Mouse (Mus musculus) retina, embryonic 14.5 days (tissue): Measurements from ENCODE around the gene Mrpl9.

Experiments
- DNase-seq: peaks from one replicate; pipeline ENCODE4 v3.0.0-alpha.2; 2015; ENCODE audit warnings: low spot score

The Mrpl9 gene

DNA sequence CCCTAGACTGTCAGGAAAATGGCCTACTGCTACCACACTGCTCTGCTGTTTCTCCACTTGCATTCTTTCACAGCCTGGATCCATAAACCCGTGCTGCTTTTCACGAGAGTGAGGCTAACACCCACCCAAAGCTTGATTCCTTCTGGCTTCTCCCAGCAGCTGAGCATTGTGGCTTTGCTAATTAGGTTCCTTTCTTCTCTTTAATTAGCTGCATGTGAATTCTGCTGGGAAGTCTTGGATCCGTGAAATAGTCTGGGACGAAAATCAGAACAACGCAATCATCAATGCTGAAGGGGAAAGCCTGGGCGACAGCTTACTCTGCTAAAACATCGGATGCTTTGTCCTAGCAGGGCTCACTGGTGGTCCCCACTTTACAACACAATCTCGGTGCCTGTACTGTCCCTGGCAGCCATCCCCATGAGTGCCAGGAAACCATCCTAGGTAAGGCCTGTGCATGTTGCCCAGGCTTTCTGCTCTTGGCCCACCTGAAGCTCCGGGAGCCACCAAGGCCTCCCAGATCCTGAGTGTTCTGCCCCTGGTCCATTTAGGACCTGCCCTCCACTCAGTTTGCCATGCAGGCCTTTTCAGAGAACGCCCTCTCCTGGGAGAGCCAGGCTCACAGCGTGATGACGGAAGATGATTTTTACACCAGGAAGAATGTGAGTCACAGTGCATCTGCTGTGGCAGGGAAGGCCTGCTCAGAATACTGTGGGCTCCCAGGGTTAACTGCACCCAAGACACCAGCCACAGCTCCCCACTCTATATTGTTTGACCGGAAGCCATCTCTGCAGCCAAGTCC is 22.7 kb downstream of the Mrpl9 start:
- DNase-seq = no peak

DNA sequence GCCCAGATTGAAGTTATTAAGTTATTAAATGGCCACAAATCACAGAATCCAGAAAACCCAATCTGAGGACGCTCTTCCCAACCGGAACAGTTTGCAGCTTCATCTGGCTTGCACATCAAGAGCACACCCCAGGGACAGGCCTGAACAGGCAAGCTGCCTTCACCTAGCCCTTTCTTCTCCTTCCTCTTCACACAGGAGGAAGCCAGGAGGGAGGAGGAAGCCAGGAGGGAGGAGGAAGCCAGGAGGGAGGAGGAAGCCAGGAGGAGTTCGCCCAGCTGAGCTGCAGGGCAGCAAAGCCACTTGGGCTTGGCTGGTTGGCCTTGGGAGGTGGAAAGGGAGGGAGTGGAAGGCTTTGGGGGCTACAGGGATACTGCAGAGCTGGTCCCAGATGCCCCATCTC is 25.8 kb downstream of the Mrpl9 start:
- DNase-seq = no peak

GRCm38 (mm10) chr3:94472447-94473114 is 29.5 kb downstream of the Mrpl9 start:
- peak; percentile 72 for DNase-seq

- no peak for DNase-seq
Observed at GRCm38 (mm10) chr3:94473115-94473505, 30.0 kb downstream of the Mrpl9 start.

- DNase-seq = no peak
Observed at GRCm38 (mm10) chr3:94473567-94474232, 30.6 kb downstream of the Mrpl9 start.

- no peak for DNase-seq
Observed at GRCm38 (mm10) chr3:94476301-94477035, 33.4 kb downstream of the Mrpl9 start.

- DNase-seq = no peak
Observed at GRCm38 (mm10) chr3:94477444-94477843, 34.3 kb downstream of the Mrpl9 start.

DNA sequence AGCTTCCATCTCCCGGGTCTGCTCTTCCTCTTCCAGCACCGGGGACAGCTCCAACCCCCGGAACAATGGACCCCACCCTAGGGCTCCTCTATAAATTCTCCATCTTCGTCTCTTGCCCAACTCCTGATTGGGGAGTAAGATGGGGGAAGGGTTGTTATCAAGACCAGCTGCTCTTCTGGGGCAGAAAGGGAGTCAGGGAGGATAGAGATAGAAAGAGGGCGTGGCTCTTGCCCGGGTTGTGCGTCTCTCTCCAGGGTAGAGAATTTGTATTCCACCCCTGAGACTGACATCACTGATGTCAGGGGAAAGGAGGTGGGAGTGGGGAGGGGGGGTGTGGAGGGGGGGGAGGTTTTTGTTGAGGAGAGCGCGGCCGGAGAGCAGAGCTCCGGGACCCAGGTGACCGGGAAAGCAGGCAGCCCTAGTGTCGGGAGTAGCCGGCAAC is 34.9 kb downstream of the Mrpl9 start, which contains the start of gene Celf3:
Gene Celf3, plus strand, starts transcription at position 315 of the 442 bp plus-strand sequence.
- DNase-seq = peak; percentile 81

DNA sequence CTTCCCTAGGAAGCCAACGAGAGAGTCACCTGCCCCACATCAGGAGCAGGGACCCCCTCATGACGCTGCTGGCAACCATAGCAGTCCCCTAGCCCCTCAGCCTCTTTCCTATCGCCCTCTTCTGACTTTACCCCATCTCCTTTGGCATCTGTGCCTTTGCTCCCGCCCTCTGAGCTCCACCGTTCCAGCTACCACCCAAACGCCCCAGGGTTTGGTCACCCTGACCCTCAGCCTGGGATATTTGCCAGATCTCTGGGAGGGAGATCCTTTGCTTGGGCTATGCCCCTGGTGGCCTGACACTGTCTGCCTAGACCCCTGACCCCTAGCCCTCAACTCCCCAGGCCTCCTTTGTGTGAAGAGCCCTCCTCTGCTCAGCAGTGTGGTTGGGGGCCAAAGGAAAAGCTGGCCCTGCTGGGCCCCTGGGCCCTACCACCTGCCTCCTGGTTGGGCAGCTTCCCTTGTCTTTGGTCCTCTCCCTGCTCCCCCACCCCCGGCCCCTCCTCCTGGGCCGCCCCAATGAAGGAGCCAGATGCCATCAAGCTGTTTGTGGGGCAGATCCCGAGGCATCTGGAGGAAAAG is 35.6 kb downstream of the Mrpl9 start:
- no peak for DNase-seq

DNA sequence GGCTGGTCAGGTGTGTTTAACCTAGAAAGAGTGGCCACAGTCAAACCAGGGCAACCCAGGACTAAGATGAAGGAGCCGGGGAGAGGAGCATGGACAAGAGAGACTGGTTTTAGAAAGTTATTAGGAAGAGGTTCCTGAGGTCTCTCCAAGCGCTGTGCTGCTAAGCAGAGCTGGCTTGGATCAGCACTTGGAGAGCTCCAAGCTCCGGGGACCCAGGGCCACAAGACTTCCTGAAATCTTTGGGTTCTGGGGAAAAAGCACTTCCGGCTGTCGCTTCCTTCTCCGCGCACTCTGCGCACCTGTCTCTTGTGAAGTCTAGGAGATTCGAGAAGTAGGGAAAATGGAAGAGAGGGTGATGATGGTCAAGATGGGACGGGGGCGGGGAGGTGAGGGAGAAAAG is 36.4 kb downstream of the Mrpl9 start:
- DNase-seq = no peak

DNA sequence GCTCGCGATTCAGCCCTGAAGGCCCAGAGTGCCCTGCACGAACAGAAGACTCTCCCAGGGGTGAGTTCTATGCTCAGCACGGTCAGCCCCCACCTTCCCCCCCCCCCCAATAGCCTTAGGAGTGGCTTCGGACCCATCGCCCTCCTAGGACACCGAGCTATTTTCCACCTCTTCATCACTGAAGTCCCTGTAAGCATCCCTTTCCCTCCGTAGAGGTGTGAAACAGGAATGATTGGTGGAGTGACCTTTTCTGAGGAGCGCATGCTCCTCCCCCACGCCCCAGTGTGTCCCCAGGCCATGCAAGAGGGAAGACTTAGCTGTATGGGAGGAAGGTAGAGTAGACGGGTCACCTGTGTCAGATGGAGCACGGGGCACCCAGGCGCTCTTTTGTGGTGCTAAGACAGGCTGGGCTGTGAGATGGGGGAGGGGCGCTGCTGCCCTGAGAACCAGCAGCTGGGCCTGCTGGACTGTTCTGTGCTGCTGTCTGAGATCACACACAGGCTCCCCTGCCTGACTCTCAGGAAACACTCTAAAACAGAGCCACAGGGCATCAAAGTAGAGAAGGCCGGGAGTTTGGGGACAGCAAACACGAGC is 37.3 kb downstream of the Mrpl9 start, which contains the start of gene Riiad1:
Gene Riiad1, minus strand, starts transcription at position 51 of the 594 bp plus-strand sequence.
- peak; percentile 56 for DNase-seq

DNA sequence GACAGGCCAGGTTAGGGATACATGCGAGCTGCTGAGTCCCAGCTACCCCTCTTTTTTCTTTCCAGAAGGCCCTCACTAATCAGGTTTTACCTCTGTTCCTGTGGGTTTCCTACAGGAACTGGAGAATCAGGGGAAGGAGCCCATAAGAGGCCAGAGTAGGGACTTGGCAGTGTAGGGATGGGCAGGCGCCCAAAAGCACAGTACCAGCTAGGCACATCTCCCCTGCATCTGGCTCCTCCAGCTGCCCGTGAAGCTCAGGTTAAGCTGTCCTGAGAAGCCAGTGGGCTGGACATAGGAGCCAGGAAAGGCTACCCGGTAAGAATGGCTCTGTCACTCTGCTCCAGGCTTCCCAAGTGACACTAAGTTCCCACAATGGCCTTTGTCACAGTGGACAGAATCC is 38.3 kb downstream of the Mrpl9 start:
- DNase-seq = no peak

DNA sequence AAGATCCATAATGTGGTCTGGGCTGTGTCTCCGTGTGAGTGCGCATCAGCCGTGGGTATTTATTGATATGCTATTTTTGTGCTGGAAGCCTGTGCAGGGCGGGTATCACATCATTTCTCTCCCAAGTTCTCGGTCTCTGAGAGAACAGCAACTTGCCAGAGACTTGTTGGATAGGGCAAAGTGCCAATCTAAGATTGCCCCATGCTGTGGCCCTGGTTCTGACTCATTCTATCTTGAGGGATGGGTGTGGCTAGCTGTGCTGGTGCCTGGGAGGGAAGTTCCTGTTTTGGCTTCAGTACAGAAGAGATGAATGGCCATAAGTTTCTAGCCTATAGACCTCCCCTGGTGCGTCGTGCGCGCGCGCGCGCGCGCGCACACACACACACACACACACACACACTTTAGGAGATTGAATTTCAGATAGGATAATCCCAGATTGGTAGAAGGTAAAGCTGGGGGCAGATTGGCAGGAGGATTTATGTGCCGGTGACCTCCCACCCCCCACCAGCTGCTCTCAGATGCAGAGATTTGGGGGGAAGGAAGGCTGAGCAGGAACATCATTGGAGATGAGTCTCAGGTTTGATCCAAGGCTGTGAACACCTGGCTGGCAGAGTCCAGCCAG is 39.8 kb downstream of the Mrpl9 start:
- no peak for DNase-seq

DNA sequence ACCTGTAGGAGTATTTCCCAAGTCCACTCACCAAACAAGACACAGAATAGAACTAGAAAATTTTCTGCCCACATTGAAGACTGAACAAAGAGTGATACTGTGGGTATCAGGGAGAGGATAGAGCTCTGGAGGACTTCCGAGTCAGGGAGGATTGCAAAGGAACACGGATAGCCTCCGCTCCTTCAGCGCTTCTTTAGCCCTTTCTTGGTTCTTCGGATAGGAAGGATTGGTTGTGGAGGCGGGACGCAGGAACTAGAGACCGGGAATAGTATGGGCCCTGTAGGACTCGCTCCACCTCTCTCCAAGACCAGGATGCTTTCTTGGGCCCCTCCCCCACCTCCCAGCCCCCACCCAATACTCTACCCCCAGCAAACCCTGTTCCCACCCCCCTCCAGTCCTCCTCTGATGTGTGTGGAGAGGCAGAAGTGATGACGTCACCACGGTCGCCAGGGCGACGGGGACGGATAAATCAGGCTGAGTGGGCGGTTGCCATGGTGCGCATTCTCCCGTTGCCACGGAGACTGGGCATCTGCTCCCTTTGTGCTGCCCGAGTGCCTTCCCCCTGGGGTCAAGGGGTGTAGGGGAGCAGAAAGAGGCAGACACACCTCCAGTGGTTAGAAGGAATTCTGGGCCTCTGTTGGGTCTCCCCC is 40.8 kb downstream of the Mrpl9 start:
- peak; percentile 93 for DNase-seq

DNA sequence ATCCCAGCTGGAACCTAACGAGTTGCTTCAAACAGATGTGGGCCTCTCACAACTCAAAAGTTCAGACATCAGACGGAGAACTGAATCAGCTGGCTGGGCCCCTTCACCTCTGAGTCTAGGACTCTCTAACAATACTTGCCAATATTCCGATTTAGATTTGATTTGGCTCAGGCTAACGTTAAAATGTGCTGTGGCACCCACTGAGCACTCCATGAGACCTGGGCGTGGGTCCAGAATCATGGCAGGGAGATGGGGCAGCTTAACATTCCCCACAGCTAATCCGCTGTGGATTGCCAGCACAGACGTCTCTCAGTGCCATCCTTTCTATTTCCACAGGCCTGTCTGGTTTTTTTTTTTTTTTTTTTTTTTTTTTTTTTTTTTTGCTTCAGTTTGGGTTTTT is 42.8 kb downstream of the Mrpl9 start:
- DNase-seq = no peak

DNA sequence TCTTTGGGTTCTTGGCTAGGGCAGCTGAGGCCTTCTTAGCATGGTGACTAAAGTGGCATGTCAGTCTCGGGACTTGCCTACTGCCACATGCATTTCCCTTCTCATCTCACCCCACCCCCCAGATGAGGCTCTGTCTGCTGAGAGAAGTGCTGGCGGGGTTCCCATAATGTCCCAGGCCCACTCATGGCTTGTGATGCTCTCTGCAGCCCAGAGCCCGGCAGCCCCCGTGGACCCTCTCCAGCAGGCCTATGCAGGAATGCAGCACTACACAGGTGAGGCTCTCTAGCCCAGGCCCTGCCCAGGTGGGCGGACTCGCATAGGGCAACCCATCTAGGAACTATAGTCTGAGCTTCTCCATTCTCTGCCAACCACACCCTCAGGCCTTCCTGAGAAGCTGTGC is 44.5 kb downstream of the Mrpl9 start:
- no peak for DNase-seq

DNA sequence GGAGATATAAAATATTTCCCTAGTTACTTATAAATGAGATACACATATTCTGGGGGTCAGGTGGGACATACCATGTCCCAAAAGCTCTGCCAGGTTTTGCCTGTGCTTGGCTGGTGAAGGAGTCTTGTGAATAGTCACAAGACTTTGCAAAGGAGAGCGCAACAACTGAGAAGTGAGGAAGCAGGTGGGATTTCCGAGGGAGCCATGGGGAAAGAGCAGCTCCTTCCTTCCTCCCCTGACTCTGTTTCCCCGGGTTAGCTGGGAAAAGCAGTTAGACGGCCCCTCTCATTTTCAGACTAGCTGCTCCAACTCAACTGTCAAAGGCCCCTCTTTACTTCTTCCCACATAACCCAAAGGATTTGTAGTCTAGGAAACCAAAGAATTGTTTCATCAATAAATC is 54.0 kb downstream of the Mrpl9 start:
- DNase-seq = no peak
